Mouse (Mus musculus) activated CD4-positive, CD25-positive, alpha-beta regulatory T cell (primary cell): Measurements from ENCODE around the gene Ccdc9b. TPM values are rescaled to one million over a fixed set of nuclear protein-coding genes. Genes with fewer than 3 reads are reported as not detected.

Experiments
- polyA plus RNA-seq, 2 experiments: library from polyadenylated mRNA; unstranded; fragments of 100-300 nt; shearing (Covaris generic); gene quantifications; one replicate each; pipeline ENCODE4 v1.2.1; 2017

The Ccdc9b gene
- polyA plus RNA-seq = under 1 TPM in 1 of 2 experiments, not detected in 1; 0.48 TPM

DNA sequence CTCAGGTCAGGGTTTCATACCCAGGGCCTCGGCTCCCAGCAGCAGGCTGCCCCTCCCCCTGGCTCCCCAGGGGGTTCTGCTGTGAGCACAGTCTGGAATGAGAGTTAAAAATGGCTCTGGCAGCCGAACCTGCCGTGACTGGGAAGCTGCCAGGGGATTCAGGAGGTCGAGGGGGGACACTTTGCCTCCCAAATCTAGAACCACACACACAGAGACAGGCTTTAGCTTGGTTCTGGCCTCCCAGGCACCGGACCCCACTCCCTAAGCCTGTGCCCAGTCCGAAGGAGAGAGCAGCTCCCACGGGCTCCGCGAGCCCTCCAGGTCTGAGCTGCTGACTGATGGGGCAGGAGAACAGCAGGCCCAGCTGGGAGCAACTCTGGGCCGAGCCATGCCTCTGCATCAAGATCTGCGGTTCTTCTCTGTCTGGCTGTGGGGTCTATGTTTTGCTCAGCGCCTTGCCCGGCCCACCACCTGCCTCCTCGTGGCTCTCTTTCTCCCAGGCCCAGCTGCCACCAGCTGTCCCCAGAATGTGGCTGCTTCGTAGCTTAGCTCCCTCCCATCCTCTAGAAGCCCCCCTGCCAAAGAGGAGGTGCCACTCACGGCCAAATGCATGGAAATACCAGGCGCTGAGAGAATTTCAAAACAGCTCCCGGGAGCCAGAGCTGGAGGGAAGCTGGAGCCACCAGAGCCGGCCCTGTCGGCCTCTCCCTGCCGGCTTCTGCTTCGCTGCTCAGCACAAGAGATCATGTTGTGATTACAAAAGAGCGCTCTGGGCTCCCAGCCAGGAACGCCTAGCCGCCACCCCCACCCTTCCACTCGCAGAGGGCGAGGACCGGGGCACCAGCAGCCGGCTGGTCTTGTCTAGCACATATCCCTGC, at the start of gene Ccdc9b:
Gene Ccdc9b (minus strand): TSS at position 756 of the 878 bp plus-strand sequence.

DNA sequence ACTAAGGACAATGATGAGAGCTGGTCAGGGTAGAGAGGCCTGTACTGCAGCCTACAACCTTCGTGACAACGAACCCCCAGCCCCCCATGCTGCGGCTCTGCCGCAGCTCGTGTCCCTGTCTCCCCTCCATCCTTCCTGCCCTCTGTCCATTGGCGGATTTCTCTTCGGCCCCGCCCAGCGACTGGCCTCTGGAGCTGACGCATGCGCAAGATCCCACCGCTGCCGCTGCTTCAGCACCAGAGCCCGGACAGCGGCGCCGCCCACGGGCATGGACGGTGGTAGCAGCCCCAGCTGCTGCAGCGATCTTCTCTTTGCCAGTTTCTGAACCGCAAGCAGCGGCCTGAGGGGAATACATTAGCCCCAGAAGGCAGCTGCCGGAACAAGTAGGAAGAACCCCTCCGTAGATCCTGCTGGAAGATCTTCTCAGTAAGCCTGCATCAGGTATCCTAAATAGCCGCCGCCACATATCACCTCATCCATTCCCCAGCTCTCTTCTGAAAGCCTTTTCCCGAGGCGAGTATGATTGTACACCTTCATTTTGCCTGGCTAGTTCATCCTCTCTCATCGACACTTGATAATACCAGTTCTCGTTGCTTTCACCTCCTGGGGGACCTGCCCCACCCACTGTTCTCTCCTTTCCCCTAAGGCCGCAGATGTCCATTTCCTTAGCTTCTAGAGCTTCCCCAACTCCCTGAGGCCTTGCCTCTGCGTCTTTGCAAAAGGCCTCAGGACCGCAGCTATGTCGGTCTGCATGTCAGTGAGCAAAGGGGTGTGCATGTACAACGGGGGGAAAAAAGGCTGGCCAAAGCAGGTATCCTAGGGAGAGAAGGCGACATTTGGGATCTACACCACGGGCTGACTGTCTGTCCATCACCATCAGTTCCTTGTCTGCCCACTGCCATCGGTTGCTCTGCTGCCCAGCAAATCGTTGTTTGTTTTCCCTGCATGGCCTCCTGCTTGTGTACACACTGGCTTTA, 17.3 kb upstream of the Ccdc9b start, which contains the start of gene Disp2:
Gene Disp2 (plus strand): TSS at position 216 of the 977 bp plus-strand sequence.

DNA sequence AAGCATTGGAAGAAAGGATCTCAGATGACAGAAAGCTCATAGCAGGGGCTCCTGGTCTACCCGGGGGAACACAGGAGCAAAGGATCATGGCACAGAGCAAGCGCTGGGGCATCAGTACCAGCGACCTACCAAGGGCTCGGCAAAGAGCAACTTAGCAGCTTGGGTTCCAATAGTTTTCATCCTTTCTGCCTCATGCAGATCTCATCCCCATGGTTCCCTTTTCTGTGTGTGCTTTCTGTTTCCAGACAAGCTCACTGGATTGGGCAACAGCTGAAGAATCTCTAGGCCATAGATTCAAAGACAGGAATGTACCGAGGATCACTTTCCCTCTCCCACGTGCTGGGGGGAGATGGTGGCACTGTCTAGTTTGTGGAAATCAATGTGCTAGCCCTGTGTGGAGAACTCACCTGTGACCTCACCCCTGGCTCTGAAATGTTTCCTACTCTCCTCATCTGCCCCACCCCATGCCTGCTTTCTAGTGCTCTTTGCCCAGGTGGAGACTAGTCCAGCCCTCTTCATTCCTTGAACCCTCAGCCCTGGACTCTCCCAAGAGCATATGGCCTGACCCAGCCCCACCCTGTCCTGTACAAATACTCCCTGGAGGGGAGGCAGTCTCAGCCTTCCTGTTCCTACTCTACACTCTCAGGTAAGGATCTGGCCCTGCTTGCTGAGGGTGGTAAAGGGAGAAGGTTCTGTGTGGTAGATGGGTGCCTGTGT, 9.9 kb upstream of the Ccdc9b start, which contains the start of gene Phgr1:
Gene Phgr1 (plus strand): TSS at position 612 of the 717 bp plus-strand sequence.

DNA sequence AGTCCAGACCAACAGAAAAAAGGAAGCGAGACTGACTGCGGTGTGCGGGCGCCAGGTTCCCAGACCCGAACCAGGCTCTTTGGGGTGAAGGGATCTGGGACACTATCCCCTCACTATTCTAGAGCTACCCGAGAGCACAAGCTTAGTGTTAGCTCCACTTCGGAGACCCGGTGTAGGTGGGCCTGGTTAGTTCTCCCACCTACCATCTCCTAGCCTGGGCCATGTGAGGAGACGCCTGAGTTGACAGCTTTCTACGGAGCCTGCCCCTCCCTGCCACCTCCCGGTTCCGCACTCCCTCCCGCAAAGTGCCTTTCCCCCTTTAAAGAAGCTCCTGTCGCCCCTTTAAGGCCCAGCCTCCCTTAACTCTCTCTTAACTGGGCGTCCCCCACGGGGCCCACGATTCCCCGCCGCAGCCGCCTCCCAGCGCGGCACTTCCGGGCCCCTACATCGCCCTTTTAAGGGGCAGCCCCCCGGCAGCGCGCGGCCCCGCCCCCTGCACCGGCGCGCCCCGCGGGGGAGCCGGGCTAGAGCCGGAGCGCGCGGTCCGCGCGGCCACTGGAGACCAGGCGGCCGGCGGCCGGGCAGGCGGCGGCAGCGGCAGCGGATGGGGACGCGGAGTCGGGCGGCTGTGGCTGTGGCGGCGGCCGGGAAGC, 17.1 kb downstream of the Ccdc9b start, which contains the start of gene Inafm2:
Gene Inafm2 (plus strand): TSS at position 527 of the 653 bp plus-strand sequence.

DNA sequence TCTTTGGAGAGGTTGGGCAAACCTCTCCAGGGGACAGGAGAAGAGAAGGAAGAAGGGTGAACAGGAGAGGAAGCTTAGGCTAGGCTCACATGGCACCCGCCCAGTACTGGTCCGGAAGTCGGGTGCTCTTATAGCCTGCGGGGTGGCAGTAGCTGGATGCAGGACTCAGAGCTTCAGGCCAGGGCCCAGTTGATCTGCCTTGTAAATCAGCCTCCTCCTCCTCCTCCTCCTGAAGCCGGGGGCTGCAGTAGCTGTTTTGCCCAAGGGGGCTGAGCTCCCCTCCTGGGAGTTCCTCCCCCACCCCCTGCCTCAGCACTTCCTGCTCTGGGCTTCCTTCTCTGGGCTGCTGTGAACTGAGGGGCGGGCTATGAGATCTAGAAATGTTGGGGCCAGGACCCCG, 34.1 kb downstream of the Ccdc9b start, which contains the start of gene Plcb2:
Gene Plcb2 (minus strand): TSS at position 102 of the 400 bp plus-strand sequence.

Other genes starting within 250 kb of the Ccdc9b start
- gene Bmf, start 213.0 kb downstream of the Ccdc9b start, polyA plus RNA-seq = 1 to 10 TPM in 1 of 2 experiments, under 1 TPM in 1; 0.88 to 1.4 TPM
- 10 to 100 TPM; 12.7 to 14.1 TPM for gene Bub1b, start 164.4 kb downstream of the Ccdc9b start, polyA plus RNA-seq
- gene Pak6, start 99.4 kb downstream of the Ccdc9b start, polyA plus RNA-seq = under 1 TPM in 1 of 2 experiments, not detected in 1; 0.82 TPM
- not detected for gene Ankrd63, start 58.7 kb downstream of the Ccdc9b start, polyA plus RNA-seq
- gene Plcb2, start 34.2 kb downstream of the Ccdc9b start, polyA plus RNA-seq = 10 to 100 TPM; 22.4 to 29.1 TPM
- 1 to 10 TPM; 5.0 to 9.6 TPM for gene Inafm2, start 16.9 kb downstream of the Ccdc9b start, polyA plus RNA-seq
- gene Phgr1, start 10.1 kb upstream of the Ccdc9b start, polyA plus RNA-seq = not detected
- gene Disp2, start 17.1 kb upstream of the Ccdc9b start, polyA plus RNA-seq = under 1 TPM in 1 of 2 experiments, not detected in 1; 0.17 TPM
- gene Knstrn, start 51.3 kb upstream of the Ccdc9b start, polyA plus RNA-seq = 10 to 100 TPM; 14.6 to 20.5 TPM
- 10 to 100 TPM; 49.2 to 54.3 TPM for gene Ivd, start 99.3 kb upstream of the Ccdc9b start, polyA plus RNA-seq
- 10 to 100 TPM; 11.0 to 16.9 TPM for gene Bahd1, start 137.7 kb upstream of the Ccdc9b start, polyA plus RNA-seq
- 1 to 10 TPM; 6.2 to 7.1 TPM for gene Chst14, start 163.8 kb upstream of the Ccdc9b start, polyA plus RNA-seq